In genomic region chr6:91813611-91814010, GRCm38 (mm10) we compare ENCODE assay signal across 25 mouse cellular contexts. TPM values are rescaled to one million over a fixed set of nuclear protein-coding genes. Genes with fewer than 3 reads are reported as not detected.
DNase-seq lines count a peak whose midpoint lies in the region; ATAC-seq and TF ChIP-seq lines count a peak whose summit lies in the region.
"Had no signal": no experiment of that assay in that cellular context is flagged by ENCODE, and none has a peak within 500 bp of the region (broad histone marks: within the 10 kb centered on the region; RNA-seq: fewer than 3 reads in every experiment).

No protein-coding gene starts in this region.

- 88% methylated on average over 3 of the region's 3 CpGs for WGBS in hindbrain, embryonic 14.5 days
- WGBS in hindbrain, embryonic 13.5 days = 85% methylated on average over 3 of the region's 3 CpGs
- WGBS in embryonic facial prominence, embryonic 15.5 days = 80% methylated on average over 3 of the region's 3 CpGs
- 91% methylated on average over 3 of the region's 3 CpGs for WGBS in thymus, adult 2 months

- no peak overlapping the region for H3K9ac ChIP-seq in hindbrain, embryonic 14.5 days
- H3K9ac ChIP-seq in hindbrain, embryonic 13.5 days = no peak overlapping the region
- no peak overlapping the region for H3K9ac ChIP-seq in embryonic facial prominence, embryonic 15.5 days
- H3K9ac ChIP-seq: forebrain, postnatal 0 days; liver, embryonic 15.5 days; lung, embryonic 15.5 days; midbrain, embryonic 13.5 days; neural tube, embryonic 15.5 days had no signal

- peaks cover 3% of the 10 kb centered on the region; the same call in 1 of the 2 replicates for H3K4me1 ChIP-seq in hindbrain, embryonic 14.5 days (replicated peaks; ENCODE audit: control insufficient read depth, insufficient read depth, low read length)
- H3K4me1 ChIP-seq in hindbrain, embryonic 13.5 days (replicated peaks) = peaks cover 29% of the 10 kb centered on the region
- H3K4me1 ChIP-seq in embryonic facial prominence, embryonic 15.5 days = no peaks in the 10 kb centered on the region
- no peaks in the 10 kb centered on the region for H3K4me1 ChIP-seq in thymus, adult 2 months (replicated peaks; ENCODE audit: control insufficient read depth, insufficient read depth, low read length)
- H3K4me1 ChIP-seq: liver, embryonic 15.5 days; lung, embryonic 15.5 days; megakaryocyte, embryonic 14.5 days had no signal

- H3K9me3 ChIP-seq in hindbrain, embryonic 14.5 days (ENCODE audit: control insufficient read depth, low read length) = no peaks in the 10 kb centered on the region
- H3K9me3 ChIP-seq in hindbrain, embryonic 13.5 days = no peaks in the 10 kb centered on the region
- H3K9me3 ChIP-seq in embryonic facial prominence, embryonic 15.5 days (replicated peaks) = no peaks in the 10 kb centered on the region
- H3K9me3 ChIP-seq: hindbrain, embryonic 10.5 days; limb, embryonic 10.5 days; liver, embryonic 15.5 days; lung, embryonic 15.5 days; megakaryocyte, embryonic 14.5 days; midbrain, embryonic 13.5 days; neural tube, embryonic 15.5 days had no signal

- H3K27ac ChIP-seq in hindbrain, embryonic 14.5 days = no peak overlapping the region
- H3K27ac ChIP-seq in hindbrain, embryonic 13.5 days = no peak overlapping the region
- no peak overlapping the region for H3K27ac ChIP-seq in embryonic facial prominence, embryonic 15.5 days (replicated peaks)
- H3K27ac ChIP-seq in thymus, adult 2 months (ENCODE audit: control insufficient read depth, insufficient read depth, low read length) = no peak overlapping the region
- H3K27ac ChIP-seq: hindbrain, embryonic 10.5 days; limb, embryonic 10.5 days; liver, embryonic 15.5 days; lung, embryonic 15.5 days; midbrain, embryonic 13.5 days; neural tube, embryonic 15.5 days had no signal

- no peak for TF ChIP-seq POLR2A in thymus, adult 2 months (IDR thresholded peaks at IDR 0.05; ENCODE audit: control insufficient read depth, extremely low read depth, insufficient read depth, low read length, poor library complexity)

- no peaks in the 10 kb centered on the region for H3K27me3 ChIP-seq in hindbrain, embryonic 14.5 days (ENCODE audit: control insufficient read depth, insufficient read depth, low read length)
- H3K27me3 ChIP-seq in hindbrain, embryonic 13.5 days = peaks cover 4% of the 10 kb centered on the region; the same call in 1 of the 2 replicates
- H3K27me3 ChIP-seq in embryonic facial prominence, embryonic 15.5 days = peaks cover 3% of the 10 kb centered on the region; the same call in 1 of the 2 replicates
- H3K27me3 ChIP-seq in thymus, adult 2 months (ENCODE audit: control insufficient read depth, insufficient read depth, low read length) = no peaks in the 10 kb centered on the region; the same call in 1 of the 2 replicates

- 0 out of 2 replicates have a peak, but pooled peaks have one; percentile 24 for ATAC-seq in hindbrain, embryonic 14.5 days (ENCODE audit: low FRiP score)
- ATAC-seq in hindbrain, embryonic 13.5 days (ENCODE audit: low FRiP score) = no peak
- ATAC-seq in embryonic facial prominence, embryonic 15.5 days (ENCODE audit: insufficient number of reproducible peaks, low FRiP score, low TSS enrichment, low read depth) = peak; percentile 42
- ATAC-seq: CD4-positive, CD25-positive, alpha-beta regulatory T cell, adult 4 months; forebrain, postnatal 0 days; intestine, embryonic 16.5 days; midbrain, embryonic 13.5 days had no signal

- no peak for DNase-seq in hindbrain, embryonic 14.5 days (ENCODE audit: low spot score)
- peak; percentile 63 for DNase-seq in cerebellum, adult 11 months
- DNase-seq in cerebellum, adult 9-10 months = peak; percentile 84
- no peak for DNase-seq in thymus, adult 2 months
- DNase-seq in Muller cell, postnatal 12 days (ENCODE audit: inconsistent ontology term) = no peak
- DNase-seq: adrenal gland, postnatal 25 days; forebrain, postnatal 0 days; gastrocnemius, postnatal 14 days; liver; lung, postnatal 36 days; right cerebral cortex, adult 18-20 months; thymus, adult 18-20 months; thymus, postnatal 4 days had no signal

- no peak overlapping the region for H3K4me2 ChIP-seq in hindbrain, embryonic 14.5 days (replicated peaks)
- no peak overlapping the region for H3K4me2 ChIP-seq in hindbrain, embryonic 13.5 days
- no peak overlapping the region for H3K4me2 ChIP-seq in embryonic facial prominence, embryonic 15.5 days (replicated peaks)
- H3K4me2 ChIP-seq: heart, embryonic 11.5 days; liver, embryonic 15.5 days; lung, embryonic 15.5 days; midbrain, embryonic 13.5 days; neural tube, embryonic 15.5 days had no signal

- TF ChIP-seq CTCF in thymus, adult 2 months (IDR thresholded peaks at IDR 0.05; ENCODE audit: borderline replicate concordance, control insufficient read depth, extremely low read depth, insufficient read depth, low read length, poor library complexity) = no peak

- H3K4me3 ChIP-seq in hindbrain, embryonic 14.5 days (replicated peaks; ENCODE audit: low read length) = no peak overlapping the region
- no peak overlapping the region for H3K4me3 ChIP-seq in hindbrain, embryonic 13.5 days
- no peak overlapping the region for H3K4me3 ChIP-seq in embryonic facial prominence, embryonic 15.5 days (replicated peaks)
- H3K4me3 ChIP-seq in thymus, adult 2 months (ENCODE audit: control insufficient read depth, insufficient read depth, low read length) = no peak overlapping the region
- H3K4me3 ChIP-seq: hindbrain, embryonic 10.5 days; limb, embryonic 10.5 days; liver, embryonic 15.5 days; lung, embryonic 15.5 days; megakaryocyte, embryonic 14.5 days; midbrain, embryonic 13.5 days; neural tube, embryonic 15.5 days had no signal

- no peaks in the 10 kb centered on the region for H3K36me3 ChIP-seq in hindbrain, embryonic 14.5 days (replicated peaks; ENCODE audit: control insufficient read depth, insufficient read depth)
- H3K36me3 ChIP-seq in hindbrain, embryonic 13.5 days = no peaks in the 10 kb centered on the region
- H3K36me3 ChIP-seq in embryonic facial prominence, embryonic 15.5 days = no peaks in the 10 kb centered on the region
- H3K36me3 ChIP-seq in thymus, adult 2 months (ENCODE audit: control insufficient read depth, insufficient read depth, low read length) = no peaks in the 10 kb centered on the region
- H3K36me3 ChIP-seq: hindbrain, embryonic 10.5 days; limb, embryonic 10.5 days; liver, embryonic 15.5 days; lung, embryonic 15.5 days; midbrain, embryonic 13.5 days; neural tube, embryonic 15.5 days had no signal

RNA-seq across cellular contexts. Expression of gene Grip2, which starts 13.4 kb away (rescaled TPM):
- polyA plus RNA-seq in hindbrain, embryonic 14.5 days (2014; fragmentation: Nextera tagmentation; extraction: Ambion mirVana) = 8.3 and 8.6 TPM in 2 replicates
- 4.3 and 4.6 TPM in 2 replicates for polyA plus RNA-seq in hindbrain, embryonic 13.5 days (2015; fragmentation: Nextera tagmentation; extraction: Ambion mirVana)
- polyA plus RNA-seq in embryonic facial prominence, embryonic 15.5 days (2015; fragmentation: Nextera tagmentation; extraction: Ambion mirVana) = 1.9 and 2.7 TPM in 2 replicates
- polyA plus RNA-seq in thymus, adult 2 months (2012; rRNA removed) = 0.46 and 1.4 TPM in 2 replicates

Comparison
In these comparisons a context has a peak if more than half of its experiments do, and no peak if none do; other contexts are left out.
1. DNase-seq: peak in cerebellum, adult 11 months (single experiment) and cerebellum, adult 9-10 months (single experiment); none in hindbrain, embryonic 14.5 days (single experiment), thymus, adult 2 months (single experiment) and Muller cell, postnatal 12 days (single experiment).